Mouse (Mus musculus): ENCODE measurements around the gene Wdfy4. TPM values are rescaled to one million over a fixed set of nuclear protein-coding genes. Genes with fewer than 3 reads are reported as not detected.

Gene Wdfy4
- polyA plus RNA-seq, 1 experiment from 2014 or later = 0.29 TPM

DNA sequence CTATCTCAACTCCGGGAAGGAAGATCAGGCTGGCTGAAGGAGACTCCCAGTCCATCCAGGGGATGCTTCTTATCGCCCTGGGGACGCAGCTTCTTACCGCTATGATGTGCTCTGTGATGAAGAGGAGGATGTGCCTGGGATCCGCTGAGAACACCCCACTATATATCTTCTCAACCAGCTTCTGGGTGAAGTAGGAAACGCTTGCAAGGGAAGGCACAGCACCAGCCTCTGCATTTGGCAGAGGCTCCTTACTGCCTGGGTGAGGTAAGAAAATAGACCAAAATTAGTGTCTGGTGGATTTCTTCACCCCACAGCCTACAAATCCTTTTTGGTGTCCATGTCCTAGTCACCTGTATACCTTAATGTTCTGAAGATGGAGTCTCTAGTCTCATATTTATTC, 107.2 kb downstream of the Wdfy4 start:
- Histone ChIP-seq H3K9me3 (replicated peaks) (no peaks in the 10 kb centered on the region), H3K9ac (no peak overlapping the region), H3K27me3 (0 out of 2 replicates have a peak, but pooled peaks cover 3% of the 10 kb centered on the region), H3K4me2 (replicated peaks) (no peak overlapping the region), H3K4me3 (replicated peaks) (no peak overlapping the region), H3K27ac (replicated peaks) (no peak overlapping the region), H3K36me3 (no peaks in the 10 kb centered on the region), H3K4me1 (no peaks in the 10 kb centered on the region)
- WGBS = 86% methylated on average over 6 of the region's 6 CpGs
- ATAC-seq (ENCODE audit: insufficient number of reproducible peaks, low FRiP score, low TSS enrichment, low read depth) = no peak

DNA sequence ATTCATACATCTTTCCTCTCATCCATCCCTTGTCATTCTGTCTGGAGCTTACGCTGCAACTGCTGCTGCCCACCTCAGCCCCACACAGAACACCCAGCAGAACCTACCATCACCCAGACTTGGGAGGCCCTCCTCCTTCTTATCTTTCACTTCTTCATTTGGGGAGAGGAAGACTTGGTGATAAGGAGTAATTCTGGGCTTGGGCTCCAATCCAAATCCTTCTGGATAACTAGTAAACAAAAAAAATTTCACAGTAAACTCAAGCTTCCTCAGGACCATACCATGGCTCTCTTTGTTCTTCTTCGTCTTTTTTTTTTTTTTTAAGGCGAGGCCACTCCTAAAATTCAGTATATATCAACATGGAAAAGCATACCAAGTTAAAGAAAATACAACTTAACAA, 112.0 kb downstream of the Wdfy4 start:
- Histone ChIP-seq H3K4me3 (replicated peaks) (no peak overlapping the region), H3K9me3 (replicated peaks) (no peaks in the 10 kb centered on the region), H3K27ac (replicated peaks) (no peak overlapping the region), H3K9ac (no peak overlapping the region), H3K27me3 (0 out of 2 replicates have a peak, but pooled peaks cover 3% of the 10 kb centered on the region), H3K4me1 (no peaks in the 10 kb centered on the region), H3K36me3 (no peaks in the 10 kb centered on the region), H3K4me2 (replicated peaks) (no peak overlapping the region)
- ATAC-seq (ENCODE audit: insufficient number of reproducible peaks, low FRiP score, low TSS enrichment, low read depth) = no peak
- WGBS = 81% methylated on average over 3 of the region's 3 CpGs

DNA sequence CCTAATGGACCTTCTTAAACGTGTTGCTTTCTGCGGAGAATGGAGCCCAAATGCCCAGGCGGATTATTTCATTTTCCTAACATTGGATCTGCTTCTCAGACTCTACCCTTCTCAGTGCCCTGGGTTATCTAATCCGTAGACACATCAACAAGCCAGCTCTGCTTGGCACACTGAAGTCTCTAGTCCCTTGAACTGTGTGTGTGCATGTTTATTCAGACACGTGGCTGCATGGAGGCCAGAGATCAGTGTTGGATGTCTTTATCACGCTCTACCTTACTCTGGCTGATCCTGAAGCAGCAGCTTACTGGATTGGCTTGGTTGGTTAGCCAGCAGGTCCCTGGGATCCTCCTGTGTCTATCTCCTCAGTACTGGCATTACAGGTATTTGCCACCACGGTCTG, 113.0 kb downstream of the Wdfy4 start:
- no peaks in the 10 kb centered on the region for H3K4me1 ChIP-seq
- no peaks in the 10 kb centered on the region for H3K36me3 ChIP-seq
- 0 out of 2 replicates have a peak, but pooled peaks cover 3% of the 10 kb centered on the region for H3K27me3 ChIP-seq
- no peak overlapping the region for H3K9ac ChIP-seq
- H3K4me3 ChIP-seq (replicated peaks) = no peak overlapping the region
- no peak overlapping the region for H3K4me2 ChIP-seq (replicated peaks)
- ATAC-seq (ENCODE audit: insufficient number of reproducible peaks, low FRiP score, low TSS enrichment, low read depth) = no peak
- H3K27ac ChIP-seq (replicated peaks) = no peak overlapping the region
- H3K9me3 ChIP-seq (replicated peaks) = no peaks in the 10 kb centered on the region
- 83% methylated on average over 7 of the region's 7 CpGs for WGBS

DNA sequence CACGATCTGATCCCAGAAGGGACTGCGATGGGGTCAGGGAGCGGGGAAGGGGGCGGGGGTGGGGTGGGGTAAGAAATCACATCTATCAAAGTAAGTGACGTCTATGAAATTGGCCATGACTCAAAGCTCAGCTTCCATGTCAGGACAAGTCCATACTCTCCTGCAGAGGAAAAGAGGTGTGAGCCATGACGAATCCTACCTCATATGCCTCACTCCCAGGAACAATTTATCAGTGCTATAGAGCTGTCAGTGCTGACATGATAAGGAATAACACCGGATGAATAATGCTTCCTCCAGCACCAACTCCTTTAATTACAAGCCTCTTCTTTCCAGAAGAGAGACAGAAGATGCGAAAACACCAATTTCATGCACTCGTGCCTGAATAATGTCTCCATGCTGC, 117.6 kb downstream of the Wdfy4 start:
- Histone ChIP-seq H3K9me3 (replicated peaks) (no peaks in the 10 kb centered on the region), H3K4me2 (replicated peaks) (no peak overlapping the region), H3K4me3 (replicated peaks) (no peak overlapping the region), H3K36me3 (no peaks in the 10 kb centered on the region), H3K27me3 (no peaks in the 10 kb centered on the region), H3K9ac (no peak overlapping the region), H3K4me1 (no peaks in the 10 kb centered on the region), H3K27ac (replicated peaks) (no peak overlapping the region)
- ATAC-seq (ENCODE audit: insufficient number of reproducible peaks, low FRiP score, low TSS enrichment, low read depth) = no peak
- WGBS = 77% methylated on average over 9 of the region's 9 CpGs

DNA sequence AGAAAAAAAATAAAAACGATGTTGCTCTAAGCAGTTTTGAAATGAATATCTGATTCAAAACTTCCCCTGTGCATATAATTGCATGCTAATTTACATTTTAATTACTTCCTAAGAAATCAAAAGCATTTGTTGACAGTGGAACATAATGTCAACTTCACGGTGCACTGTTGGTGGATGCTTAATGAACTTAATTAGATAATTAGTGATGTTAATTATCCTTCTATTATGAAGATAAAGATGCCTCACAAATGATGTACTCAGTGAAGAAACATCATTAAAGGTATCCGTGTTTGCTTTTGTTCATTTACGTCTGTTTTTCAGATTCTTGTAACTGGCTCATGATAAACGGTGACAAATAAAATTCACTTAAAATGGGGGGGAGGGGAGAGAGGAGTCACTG, 122.3 kb downstream of the Wdfy4 start:
- no peak overlapping the region for H3K4me2 ChIP-seq (replicated peaks)
- H3K9ac ChIP-seq = no peak overlapping the region
- no peaks in the 10 kb centered on the region for H3K9me3 ChIP-seq (replicated peaks)
- no peaks in the 10 kb centered on the region for H3K27me3 ChIP-seq
- no peaks in the 10 kb centered on the region for H3K36me3 ChIP-seq
- no peaks in the 10 kb centered on the region for H3K4me1 ChIP-seq
- no peak for ATAC-seq (ENCODE audit: insufficient number of reproducible peaks, low FRiP score, low TSS enrichment, low read depth)
- H3K4me3 ChIP-seq (replicated peaks) = no peak overlapping the region
- H3K27ac ChIP-seq (replicated peaks) = no peak overlapping the region
- WGBS = 65% methylated on average over 5 of the region's 5 CpGs

DNA sequence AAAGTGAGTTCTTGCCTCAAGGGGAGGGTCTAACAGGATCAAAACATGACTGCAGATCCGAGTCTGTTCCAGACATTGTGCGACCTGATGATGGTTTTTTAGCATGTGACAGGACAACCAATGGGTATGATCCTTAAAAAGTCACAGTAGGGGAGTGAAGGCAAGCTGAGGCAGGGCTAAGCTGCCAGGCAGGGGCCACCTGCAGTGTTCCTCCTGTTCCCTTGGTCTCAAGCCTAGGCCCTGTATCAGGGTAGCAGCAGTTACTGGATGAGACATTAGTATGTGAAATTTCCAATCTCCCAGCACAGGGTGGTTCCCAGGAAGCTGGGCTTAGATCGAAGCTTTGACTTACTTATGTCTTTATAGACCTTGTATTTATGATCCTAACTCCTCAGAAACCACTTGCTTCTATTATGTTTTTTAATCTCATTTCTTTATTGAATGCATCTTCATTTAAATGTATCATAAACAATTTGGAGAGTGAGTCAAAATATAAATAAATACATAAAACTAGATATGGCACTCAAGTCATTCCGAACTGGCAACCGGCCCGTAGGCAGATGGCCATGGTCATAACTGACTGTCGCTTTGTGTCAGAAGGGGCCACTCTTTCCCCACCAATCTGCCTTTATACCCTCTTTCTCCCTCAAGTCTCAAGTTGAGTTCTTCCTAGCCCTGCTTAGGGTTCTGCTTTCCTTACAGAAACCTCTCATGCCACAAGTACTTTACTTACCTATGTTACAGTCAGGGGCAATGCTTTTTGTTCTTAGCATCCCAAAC, 126.2 kb downstream of the Wdfy4 start:
- no peak for ATAC-seq (ENCODE audit: insufficient number of reproducible peaks, low FRiP score, low TSS enrichment, low read depth)
- Histone ChIP-seq H3K27me3 (no peaks in the 10 kb centered on the region), H3K27ac (replicated peaks) (no peak overlapping the region), H3K36me3 (no peaks in the 10 kb centered on the region), H3K9me3 (replicated peaks) (no peaks in the 10 kb centered on the region), H3K4me1 (no peaks in the 10 kb centered on the region), H3K4me2 (replicated peaks) (no peak overlapping the region), H3K9ac (no peak overlapping the region), H3K4me3 (replicated peaks) (no peak overlapping the region)
- WGBS = 90% methylated on average over 7 of the region's 7 CpGs

DNA sequence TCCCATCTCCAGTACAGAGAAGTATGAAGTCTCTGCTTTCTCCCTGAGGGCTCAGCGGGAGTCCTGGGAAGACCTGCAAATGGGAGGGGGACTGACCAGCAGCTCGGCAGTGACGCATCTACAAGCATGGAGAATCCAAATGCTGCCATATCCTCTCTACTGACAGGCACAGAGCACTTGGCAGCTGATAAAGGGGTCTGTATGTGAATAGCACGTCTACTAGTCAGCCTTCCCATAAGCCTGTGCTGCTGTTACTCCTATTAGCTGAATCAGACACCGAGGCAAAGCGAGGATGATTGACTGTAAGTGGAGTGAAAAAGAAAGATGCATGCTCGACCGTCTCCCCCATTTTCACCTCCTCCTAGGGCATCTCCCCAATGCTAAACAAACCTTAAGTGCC, 131.9 kb downstream of the Wdfy4 start:
- H3K36me3 ChIP-seq = no peaks in the 10 kb centered on the region
- no peaks in the 10 kb centered on the region for H3K27me3 ChIP-seq
- H3K9me3 ChIP-seq (replicated peaks) = no peaks in the 10 kb centered on the region
- no peaks in the 10 kb centered on the region for H3K4me1 ChIP-seq
- no peak overlapping the region for H3K4me2 ChIP-seq (replicated peaks)
- no peak overlapping the region for H3K9ac ChIP-seq
- ATAC-seq (ENCODE audit: insufficient number of reproducible peaks, low FRiP score, low TSS enrichment, low read depth) = no peak
- no peak overlapping the region for H3K27ac ChIP-seq (replicated peaks)
- H3K4me3 ChIP-seq (replicated peaks) = no peak overlapping the region
- WGBS = 67% methylated on average over 8 of the region's 8 CpGs

DNA sequence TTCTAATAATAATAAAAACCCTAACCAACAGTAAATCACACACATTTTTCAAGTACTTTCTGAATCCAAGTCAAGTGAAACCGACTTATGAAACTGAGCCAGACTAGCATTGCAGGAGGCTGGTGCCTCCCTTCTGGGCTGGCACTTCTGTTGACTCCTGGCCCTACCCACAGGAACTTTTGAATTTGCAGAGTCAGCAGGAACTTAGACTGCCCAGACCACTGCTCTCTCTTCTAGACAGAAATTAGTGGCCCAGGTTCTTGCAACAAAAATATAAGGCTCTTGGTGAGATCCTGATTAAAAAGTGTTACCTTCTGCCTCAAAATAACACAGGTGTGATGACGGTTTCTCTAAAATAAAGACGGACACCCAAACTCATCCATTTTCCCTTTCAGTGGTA, 140.1 kb downstream of the Wdfy4 start:
- no peak overlapping the region for H3K4me2 ChIP-seq (replicated peaks)
- no peak for ATAC-seq (ENCODE audit: insufficient number of reproducible peaks, low FRiP score, low TSS enrichment, low read depth)
- 83% methylated on average over 3 of the region's 3 CpGs for WGBS

DNA sequence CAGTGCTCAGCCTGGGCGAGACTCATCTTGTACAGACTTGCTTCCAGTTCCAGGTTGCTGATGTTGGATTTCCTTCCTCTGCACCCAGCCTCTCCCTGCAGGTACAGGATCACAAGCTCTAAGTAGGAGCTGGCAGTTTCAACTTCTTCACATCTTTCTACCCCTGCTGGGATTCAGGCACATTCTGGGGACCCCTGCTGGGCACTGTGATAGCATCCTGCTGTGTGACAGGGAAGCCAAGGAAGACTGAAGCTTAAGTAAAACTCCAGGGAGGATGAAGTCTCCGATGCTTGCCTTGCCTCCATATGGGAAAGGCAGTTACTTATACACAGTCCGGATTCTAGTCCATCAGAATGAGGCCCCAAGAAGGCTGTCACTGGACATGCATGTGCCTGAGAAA, 148.5 kb downstream of the Wdfy4 start:
- WGBS = 55% methylated on average over 3 of the region's 3 CpGs
- H3K9ac ChIP-seq = no peak overlapping the region
- H3K27ac ChIP-seq (replicated peaks) = no peak overlapping the region
- no peak for ATAC-seq (ENCODE audit: insufficient number of reproducible peaks, low FRiP score, low TSS enrichment, low read depth)
- H3K4me2 ChIP-seq (replicated peaks) = no peak overlapping the region
- no peak overlapping the region for H3K4me3 ChIP-seq (replicated peaks)
- H3K36me3 ChIP-seq = no peaks in the 10 kb centered on the region
- no peaks in the 10 kb centered on the region for H3K4me1 ChIP-seq
- no peaks in the 10 kb centered on the region for H3K27me3 ChIP-seq
- H3K9me3 ChIP-seq (replicated peaks) = no peaks in the 10 kb centered on the region

More for the DNA sequence above, 140.1 kb downstream of the Wdfy4 start:
- H3K4me1 ChIP-seq = no peaks in the 10 kb centered on the region
- H3K27me3 ChIP-seq = no peaks in the 10 kb centered on the region
- H3K9me3 ChIP-seq (replicated peaks) = no peaks in the 10 kb centered on the region
- H3K27ac ChIP-seq (replicated peaks) = no peak overlapping the region
- H3K4me3 ChIP-seq (replicated peaks) = no peak overlapping the region
- no peak overlapping the region for H3K9ac ChIP-seq
- H3K36me3 ChIP-seq = no peaks in the 10 kb centered on the region

DNA sequence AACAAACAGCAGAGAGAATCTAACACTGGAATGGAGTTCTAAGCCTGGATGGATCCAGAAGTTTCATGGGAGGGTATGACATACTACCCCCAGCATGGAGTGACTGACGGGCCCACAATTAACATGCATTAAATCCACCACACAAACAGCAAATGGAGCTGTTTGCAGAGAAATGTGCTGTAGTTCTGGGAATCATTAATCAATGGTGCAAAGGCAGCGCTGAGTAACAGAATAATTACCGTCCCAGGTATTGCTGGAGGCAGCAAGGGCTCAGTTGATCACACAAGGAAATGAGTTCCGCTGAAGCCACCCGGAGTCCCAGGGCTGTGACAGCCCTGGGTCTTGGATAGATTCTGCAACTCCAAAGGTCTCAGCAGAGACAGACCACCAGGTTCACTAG, 149.9 kb downstream of the Wdfy4 start:
- no peak overlapping the region for H3K4me2 ChIP-seq (replicated peaks)
- 21% methylated on average over 5 of the region's 5 CpGs for WGBS
- no peaks in the 10 kb centered on the region for H3K27me3 ChIP-seq
- ATAC-seq (ENCODE audit: insufficient number of reproducible peaks, low FRiP score, low TSS enrichment, low read depth) = no peak
- no peaks in the 10 kb centered on the region for H3K4me1 ChIP-seq
- no peak overlapping the region for H3K4me3 ChIP-seq (replicated peaks)
- H3K9ac ChIP-seq = no peak overlapping the region
- H3K36me3 ChIP-seq = no peaks in the 10 kb centered on the region
- no peaks in the 10 kb centered on the region for H3K9me3 ChIP-seq (replicated peaks)
- no peak overlapping the region for H3K27ac ChIP-seq (replicated peaks)

DNA sequence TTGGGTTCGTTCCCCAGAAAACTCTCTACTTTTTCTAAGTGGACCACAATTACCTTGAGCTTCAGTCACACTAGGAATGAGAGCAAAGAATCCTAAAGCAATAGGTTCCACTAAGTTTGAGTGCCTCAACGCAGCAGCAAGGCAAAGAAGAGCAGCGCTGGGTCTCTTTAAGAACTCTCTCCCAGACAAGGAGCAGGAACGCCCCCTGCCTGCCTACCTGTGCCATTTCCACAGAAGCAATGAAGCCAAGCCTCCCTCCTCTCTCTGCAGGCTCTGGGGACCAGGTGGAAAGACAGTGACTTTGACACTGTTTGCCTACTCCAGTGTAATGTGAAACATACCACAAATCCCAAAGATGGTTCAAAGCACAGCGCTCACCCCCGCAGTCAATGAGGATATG, 151.9 kb downstream of the Wdfy4 start:
- Histone ChIP-seq H3K27ac (replicated peaks) (no peak overlapping the region), H3K4me2 (replicated peaks) (no peak overlapping the region), H3K27me3 (no peaks in the 10 kb centered on the region), H3K4me1 (no peaks in the 10 kb centered on the region), H3K4me3 (replicated peaks) (no peak overlapping the region), H3K36me3 (no peaks in the 10 kb centered on the region), H3K9me3 (replicated peaks) (no peaks in the 10 kb centered on the region), H3K9ac (no peak overlapping the region)
- 36% methylated on average over 6 of the region's 6 CpGs for WGBS
- ATAC-seq (ENCODE audit: insufficient number of reproducible peaks, low FRiP score, low TSS enrichment, low read depth) = no peak

DNA sequence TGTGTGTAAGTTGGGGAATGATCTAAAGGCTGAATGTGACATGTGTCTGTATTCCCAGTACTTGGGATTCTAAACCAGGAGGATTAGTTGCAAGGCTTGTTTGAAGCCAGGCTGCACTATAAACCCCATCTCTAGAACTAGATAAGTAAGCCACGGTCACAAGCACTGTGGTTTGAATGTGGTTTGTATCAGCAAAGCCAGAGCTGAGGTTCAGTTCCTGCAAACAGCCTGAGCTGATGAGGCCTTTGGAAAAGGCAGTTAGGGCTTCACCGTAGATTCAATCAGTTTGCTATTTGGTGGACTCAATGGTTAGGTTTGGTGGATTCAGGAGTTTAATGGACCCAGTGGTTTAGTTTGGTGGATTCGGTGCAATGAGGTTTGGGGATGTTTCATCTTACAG, 154.5 kb downstream of the Wdfy4 start:
- ATAC-seq (ENCODE audit: insufficient number of reproducible peaks, low FRiP score, low TSS enrichment, low read depth) = no peak
- 62% methylated on average over 3 of the region's 3 CpGs for WGBS
- Histone ChIP-seq H3K4me2 (replicated peaks) (no peak overlapping the region), H3K4me3 (replicated peaks) (no peak overlapping the region), H3K27ac (replicated peaks) (no peak overlapping the region), H3K27me3 (no peaks in the 10 kb centered on the region), H3K9me3 (replicated peaks) (no peaks in the 10 kb centered on the region), H3K4me1 (no peaks in the 10 kb centered on the region), H3K36me3 (no peaks in the 10 kb centered on the region), H3K9ac (no peak overlapping the region)

Measured in embryonic facial prominence, embryonic 15.5 days (tissue).